Mouse (Mus musculus) heart, adult 2 months (tissue): ENCODE measurements around the gene Tfcp2.
"Not testable (repeated sequence)": the region's sequence is repeated elsewhere in the genome, so short reads cannot be mapped to it uniquely, and the experiment has no call there.

Experiments used
- CTCF ChIP-seq: fragments of 200-600 bp; IDR thresholded peaks from 2 replicates; pipeline ENCODE4 v1.8.1; 2022; ENCODE audit warnings: antibody characterized with exemption, mild to moderate bottlenecking, moderate library complexity
- POLR2A ChIP-seq: fragments of 200-500 bp; IDR thresholded peaks from 2 replicates; pipeline ENCODE4 v1.6.1; 2011; ENCODE audit warnings: mild to moderate bottlenecking, low read depth, low read length, control low read depth; ENCODE audit not compliant: insufficient read depth

DNA sequence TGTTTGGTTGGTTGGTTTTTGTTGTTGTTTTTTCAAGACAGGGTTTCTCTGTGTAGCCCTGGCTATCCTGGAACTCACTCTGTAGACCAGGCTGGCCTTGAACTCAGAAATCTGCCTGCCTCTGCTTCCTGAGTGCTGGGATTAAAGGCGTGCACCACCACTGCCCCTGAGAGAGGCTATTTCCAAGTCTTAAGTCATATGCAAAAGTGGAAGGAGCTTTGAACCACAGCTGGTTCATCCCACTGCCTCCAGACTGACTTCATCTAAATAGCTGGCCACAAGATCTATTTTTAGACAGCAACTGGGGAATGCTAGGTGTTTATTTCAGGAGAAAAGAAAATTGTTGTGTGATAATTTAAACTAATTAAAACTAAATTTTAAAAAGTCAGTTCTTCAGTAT lies 63.5 kb downstream of the Tfcp2 start:
- not testable (repeated sequence) for TF ChIP-seq POLR2A, CTCF
